Mouse (Mus musculus) right cerebral cortex, postnatal 10 days (tissue): ENCODE data around the gene Gm20661.
"Not testable (repeated sequence)": the region's sequence is repeated elsewhere in the genome, so short reads cannot be mapped to it uniquely, and the experiment has no call there.

Experiments
- DNase-seq, 2 experiments: peaks; one replicate each; pipeline ENCODE4 v3.0.0; 2021; ENCODE audit warnings: low spot score in 2 of 2

Gm20661 gene

GRCm38 (mm10) chr9:108001922-108002770 lies 19.3 kb downstream of the Gm20661 start, which contains the start of gene Ip6k1:
TSS of gene Ip6k1 (plus strand) at chr9:108002501.
- DNase-seq: peak; percentile 100

GRCm38 (mm10) chr9:108002778-108003530 lies 20.1 kb downstream of the Gm20661 start:
- DNase-seq: peak in 1 of 2 experiments; percentile 61

GRCm38 (mm10) chr9:108003531-108003890 lies 20.7 kb downstream of the Gm20661 start:
- DNase-seq: no peak

GRCm38 (mm10) chr9:108008041-108008440 lies 25.2 kb downstream of the Gm20661 start:
- DNase-seq: no peak

- no peak for DNase-seq
Measured at GRCm38 (mm10) chr9:108010385-108010784, 27.5 kb downstream of the Gm20661 start.

- not testable (repeated sequence) for DNase-seq
Measured at GRCm38 (mm10) chr9:108013577-108013976, 30.7 kb downstream of the Gm20661 start.

GRCm38 (mm10) chr9:108017127-108017526 lies 34.3 kb downstream of the Gm20661 start:
- no peak for DNase-seq

GRCm38 (mm10) chr9:108020741-108021140 lies 37.9 kb downstream of the Gm20661 start:
- no peak for DNase-seq

GRCm38 (mm10) chr9:108023216-108023615 lies 40.4 kb downstream of the Gm20661 start:
- no peak for DNase-seq

GRCm38 (mm10) chr9:108026584-108026983 lies 43.7 kb downstream of the Gm20661 start:
- no peak for DNase-seq

GRCm38 (mm10) chr9:108027867-108028266 lies 45.0 kb downstream of the Gm20661 start:
- DNase-seq: no peak

GRCm38 (mm10) chr9:108032126-108032525 lies 49.3 kb downstream of the Gm20661 start:
- DNase-seq: no peak

- peak in 1 of 2 experiments; percentile 15 for DNase-seq
Measured at GRCm38 (mm10) chr9:108035331-108036156, 52.7 kb downstream of the Gm20661 start.
